8 mouse cellular contexts compared by ENCODE assay signal in the genomic region with DNA sequence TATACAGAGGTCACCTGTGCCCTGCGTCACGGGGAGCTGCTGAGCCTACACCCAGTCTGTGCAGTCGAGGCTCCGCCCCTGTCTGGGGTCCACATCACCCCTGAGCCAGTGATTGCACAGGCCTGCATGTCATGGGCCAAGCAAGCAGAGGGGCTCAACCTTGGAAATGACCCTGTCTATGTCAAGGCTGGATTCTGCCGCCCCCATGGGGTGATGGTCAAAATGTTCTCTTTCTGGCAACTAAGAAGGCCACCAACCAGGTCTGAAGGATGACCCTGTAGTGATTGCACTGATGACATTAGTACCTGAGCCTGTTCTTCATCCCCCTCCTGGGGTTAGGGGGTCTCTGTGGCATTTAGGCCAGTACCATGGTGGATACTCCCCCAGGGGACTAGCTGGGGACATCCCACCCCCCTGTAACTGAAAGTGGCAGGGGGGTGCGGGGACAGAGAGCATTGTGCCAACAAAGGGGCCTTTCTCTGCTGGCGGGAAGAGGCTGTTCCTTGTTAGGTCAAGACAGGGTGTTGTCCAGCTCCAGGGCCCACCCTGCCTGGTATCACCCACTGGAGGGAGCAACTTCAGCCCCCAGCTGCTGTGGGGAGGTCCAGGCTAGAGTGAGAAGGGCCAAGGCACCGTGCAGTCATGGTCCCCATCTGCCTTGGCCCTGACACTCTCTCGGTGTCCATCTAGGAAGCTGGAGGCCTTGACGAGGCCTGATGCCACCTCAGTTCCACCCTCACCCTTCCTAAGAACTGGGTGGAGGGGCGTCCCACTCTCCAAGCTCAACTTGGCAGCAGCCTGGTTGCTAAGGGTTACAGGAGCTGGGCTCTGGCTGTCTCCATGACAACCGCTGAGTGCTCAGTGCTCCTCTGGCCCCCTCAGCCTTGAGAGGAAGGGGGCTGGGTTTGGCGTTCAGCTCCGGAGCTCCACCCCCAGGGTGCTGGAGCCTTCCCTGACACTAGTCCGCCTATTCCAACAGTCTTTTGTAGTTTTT. TPM values are rescaled to one million over a fixed set of nuclear protein-coding genes. Genes with fewer than 3 reads are reported as not detected.
DNase-seq lines count a peak whose midpoint lies in the region; ATAC-seq lines count a peak whose summit lies in the region.

No protein-coding gene starts in this region.

- H3K4me1 ChIP-seq in lung, embryonic 16.5 days (replicated peaks; ENCODE audit: control insufficient read depth, insufficient read depth, low read length) = peaks cover 23% of the 10 kb centered on the region
- peaks cover 27% of the 10 kb centered on the region for H3K4me1 ChIP-seq in stomach, embryonic 15.5 days

- DNase-seq in lung, adult 18-20 months = no peak
- peak; percentile 74 for DNase-seq in cerebellum, adult 9-11 months
- DNase-seq in frontal cortex, postnatal 10 days (ENCODE audit: low spot score in 2 of 2) = peak; percentile 89 to 93
- DNase-seq in layer of hippocampus, adult 8-10 months (ENCODE audit: low spot score in 2 of 2) = peak; percentile 89 to 92
- peak; percentile 53 to 75 for DNase-seq in lung, postnatal 4 days

- H3K36me3 ChIP-seq in lung, embryonic 16.5 days (ENCODE audit: control insufficient read depth, insufficient read depth, low read length) = peaks cover 6% of the 10 kb centered on the region; the same call in 1 of the 2 replicates
- peaks cover 15% of the 10 kb centered on the region; the same call in 1 of the 2 replicates for H3K36me3 ChIP-seq in stomach, embryonic 15.5 days

- no peaks in the 10 kb centered on the region for H3K9me3 ChIP-seq in lung, embryonic 16.5 days (ENCODE audit: control insufficient read depth, low read length)
- no peaks in the 10 kb centered on the region for H3K9me3 ChIP-seq in stomach, embryonic 15.5 days

- peak overlapping the region; percentile 60 for H3K4me3 ChIP-seq in lung, embryonic 16.5 days (ENCODE audit: low read length)
- peak overlapping the region; percentile 59 for H3K4me3 ChIP-seq in stomach, embryonic 15.5 days (replicated peaks)

- ATAC-seq in lung, embryonic 16.5 days (ENCODE audit: low read depth) = peak; percentile 79
- ATAC-seq in stomach, embryonic 15.5 days (ENCODE audit: insufficient read depth, low FRiP score, low read depth) = peak; percentile 71
- ATAC-seq in erythroblast, adult 5-6 weeks (replicated peaks; ENCODE audit: low FRiP score, poor library complexity, severe bottlenecking) = no peak

- H3K27me3 ChIP-seq in lung, embryonic 16.5 days (ENCODE audit: control insufficient read depth, insufficient read depth, low read depth, low read length) = no peaks in the 10 kb centered on the region
- no peaks in the 10 kb centered on the region for H3K27me3 ChIP-seq in stomach, embryonic 15.5 days (replicated peaks)

- WGBS in lung, embryonic 16.5 days = 12% methylated on average over 15 of the region's 15 CpGs
- 19% methylated on average over 15 of the region's 15 CpGs for WGBS in stomach, embryonic 15.5 days

- peak overlapping the region; percentile 85 for H3K4me2 ChIP-seq in lung, embryonic 16.5 days (ENCODE audit: low read depth, low read length)
- peak overlapping the region; percentile 75 for H3K4me2 ChIP-seq in stomach, embryonic 15.5 days

- H3K9ac ChIP-seq in lung, embryonic 16.5 days (ENCODE audit: low read length) = no peak overlapping the region; the same call in 1 of the 2 replicates
- no peak overlapping the region for H3K9ac ChIP-seq in stomach, embryonic 15.5 days

- no peak overlapping the region for H3K27ac ChIP-seq in lung, embryonic 16.5 days (ENCODE audit: low read length)
- H3K27ac ChIP-seq in stomach, embryonic 15.5 days = peak overlapping the region; percentile 9; the same call in 1 of the 2 replicates

RNA-seq across cellular contexts. Expression of a gene that starts 1.2 kb away (rescaled TPM):
- polyA plus RNA-seq in lung, embryonic 16.5 days (2015; fragmentation: Nextera tagmentation; extraction: Ambion mirVana) = 2.4 and 3.0 TPM in 2 replicates
- total RNA-seq in layer of hippocampus, adult 8-10 months (2022) = 100 to 1,000 TPM in 3 of 4 experiments, 10 to 100 TPM in 1; 99.3 to 118 (median 106) TPM
- 4.2 and 4.4 TPM in 2 replicates for polyA plus RNA-seq in stomach, embryonic 15.5 days (2015; fragmentation: Nextera tagmentation; extraction: Ambion mirVana)
- not detected in 2 replicates for total RNA-seq in erythroblast, adult 5-6 weeks (2015; ENCODE audit: low replicate concordance)
- total RNA-seq in erythroblast, adult 5-6 weeks (2017; ENCODE audit: low replicate concordance) = 0.43 TPM in 1 of 2 replicates, not detected in the other

RNA-seq across cellular contexts. Expression of a gene that starts 12.8 kb away (rescaled TPM):
- 0.40 and 1.4 TPM in 2 replicates for polyA plus RNA-seq in lung, embryonic 16.5 days (2015; fragmentation: Nextera tagmentation; extraction: Ambion mirVana)
- 10 to 100 TPM in 2 of 4 experiments, 1 to 10 TPM in 1, not detected in 1; 4.8 to 16.4 (median 11.3) TPM for total RNA-seq in layer of hippocampus, adult 8-10 months (2022)
- polyA plus RNA-seq in stomach, embryonic 15.5 days (2015; fragmentation: Nextera tagmentation; extraction: Ambion mirVana) = 1.7 and 2.2 TPM in 2 replicates
- not detected in 2 replicates for total RNA-seq in erythroblast, adult 5-6 weeks (2015; ENCODE audit: low replicate concordance)
- not detected in 2 replicates for total RNA-seq in erythroblast, adult 5-6 weeks (2017; ENCODE audit: low replicate concordance)

RNA-seq across cellular contexts. Expression of a gene that starts 14.5 kb away (rescaled TPM):
- polyA plus RNA-seq in lung, embryonic 16.5 days (2015; fragmentation: Nextera tagmentation; extraction: Ambion mirVana) = 325 and 349 TPM in 2 replicates
- 100 to 1,000 TPM; 127 to 152 (median 135) TPM for total RNA-seq in layer of hippocampus, adult 8-10 months (2022)
- 379 and 398 TPM in 2 replicates for polyA plus RNA-seq in stomach, embryonic 15.5 days (2015; fragmentation: Nextera tagmentation; extraction: Ambion mirVana)
- total RNA-seq in erythroblast, adult 5-6 weeks (2015; ENCODE audit: low replicate concordance) = 52.7 and 89.2 TPM in 2 replicates
- total RNA-seq in erythroblast, adult 5-6 weeks (2017; ENCODE audit: low replicate concordance) = 36.9 and 53.7 TPM in 2 replicates

RNA-seq across cellular contexts. Expression of a gene that starts 14.5 kb away (rescaled TPM):
- polyA plus RNA-seq in lung, embryonic 16.5 days (2015; fragmentation: Nextera tagmentation; extraction: Ambion mirVana) = 39.6 and 44.8 TPM in 2 replicates
- total RNA-seq in layer of hippocampus, adult 8-10 months (2022) = 10 to 100 TPM; 49.2 to 55.5 (median 54.6) TPM
- polyA plus RNA-seq in stomach, embryonic 15.5 days (2015; fragmentation: Nextera tagmentation; extraction: Ambion mirVana) = 46.3 and 49.8 TPM in 2 replicates
- 15.0 TPM in 2 replicates for total RNA-seq in erythroblast, adult 5-6 weeks (2015; ENCODE audit: low replicate concordance)
- total RNA-seq in erythroblast, adult 5-6 weeks (2017; ENCODE audit: low replicate concordance) = 23.3 and 40.0 TPM in 2 replicates

RNA-seq across cellular contexts. Expression of a gene that starts 34.2 kb away (rescaled TPM):
- polyA plus RNA-seq in lung, embryonic 16.5 days (2015; fragmentation: Nextera tagmentation; extraction: Ambion mirVana) = 60.0 and 66.8 TPM in 2 replicates
- total RNA-seq in layer of hippocampus, adult 8-10 months (2022) = 10 to 100 TPM; 74.1 to 89.8 (median 80.1) TPM
- polyA plus RNA-seq in stomach, embryonic 15.5 days (2015; fragmentation: Nextera tagmentation; extraction: Ambion mirVana) = 32.7 and 38.9 TPM in 2 replicates
- 0.63 and 1.3 TPM in 2 replicates for total RNA-seq in erythroblast, adult 5-6 weeks (2015; ENCODE audit: low replicate concordance)
- 0.68 and 2.5 TPM in 2 replicates for total RNA-seq in erythroblast, adult 5-6 weeks (2017; ENCODE audit: low replicate concordance)

Comparison
In these comparisons a context has a peak if more than half of its experiments do, and no peak if none do; other contexts are left out.
1. DNase-seq: peak in cerebellum, adult 9-11 months (single experiment), frontal cortex, postnatal 10 days (2 of 2), layer of hippocampus, adult 8-10 months (2 of 2) and lung, postnatal 4 days (2 of 2); none in lung, adult 18-20 months (0 of 2).
2. RNA of a gene that starts 1.2 kb away (total RNA-seq): 99.3 to 118 TPM in layer of hippocampus, adult 8-10 months; 0.43 TPM in erythroblast, adult 5-6 weeks; every median in the first group is over 10 times any median in the second.